Mouse (Mus musculus) cerebellum, adult (tissue): Measurements from ENCODE around the gene 2310011J03Rik.

Experiments
- ATAC-seq: cut with Nextera tagmentation; 2 replicates; pipeline ENCODE4 v1.9.2; 2017; ENCODE audit warnings: mild to moderate bottlenecking, moderate library complexity, mixed read lengths; ENCODE audit not compliant: insufficient number of reproducible peaks, low FRiP score, low TSS enrichment

2310011J03Rik gene

GRCm38 (mm10) chr10:80342749-80343424, 22.6 kb upstream of the 2310011J03Rik start:
- no peak for ATAC-seq

- no peak for ATAC-seq
Observed at GRCm38 (mm10) chr10:80342305-80342748, 22.0 kb upstream of the 2310011J03Rik start.

- ATAC-seq, result no peak
Observed at GRCm38 (mm10) chr10:80341491-80342304, 21.4 kb upstream of the 2310011J03Rik start.

GRCm38 (mm10) chr10:80341026-80341425, 20.7 kb upstream of the 2310011J03Rik start:
- ATAC-seq, result no peak

GRCm38 (mm10) chr10:80339941-80340750, 19.8 kb upstream of the 2310011J03Rik start:
- peak; percentile 54; the same call in 1 of the 2 replicates for ATAC-seq

- ATAC-seq, result no peak
Observed at GRCm38 (mm10) chr10:80336263-80336662, 15.9 kb upstream of the 2310011J03Rik start.

GRCm38 (mm10) chr10:80332525-80332989, 12.2 kb upstream of the 2310011J03Rik start:
- peak; percentile 19; the same call in 1 of the 2 replicates for ATAC-seq

- ATAC-seq, result peak; percentile 21; the same call in 1 of the 2 replicates
Observed at GRCm38 (mm10) chr10:80331636-80332524, 11.5 kb upstream of the 2310011J03Rik start.

GRCm38 (mm10) chr10:80330888-80331287, 10.6 kb upstream of the 2310011J03Rik start:
- ATAC-seq, result no peak

GRCm38 (mm10) chr10:80330084-80330483, 9.7 kb upstream of the 2310011J03Rik start:
- no peak for ATAC-seq

- peak; percentile 75 for ATAC-seq
Observed at GRCm38 (mm10) chr10:80329273-80330081, 9.1 kb upstream of the 2310011J03Rik start, which contains the start of the genes Pcsk4 and Reep6. Pcsk4 (minus strand) TSS chr10:80329498. Reep6 (plus strand) TSS chr10:80329953.

GRCm38 (mm10) chr10:80325045-80325444, 4.7 kb upstream of the 2310011J03Rik start:
- no peak for ATAC-seq

- ATAC-seq, result no peak
Observed at GRCm38 (mm10) chr10:80324120-80325037, 4.0 kb upstream of the 2310011J03Rik start.

- peak; percentile 31; the same call in 1 of the 2 replicates for ATAC-seq
Observed at GRCm38 (mm10) chr10:80323261-80324119, 3.2 kb upstream of the 2310011J03Rik start.

- ATAC-seq, result no peak
Observed at GRCm38 (mm10) chr10:80322811-80323211, 2.5 kb upstream of the 2310011J03Rik start.
